Mouse (Mus musculus): Measurements from ENCODE around the gene Htr6.

Gene Htr6

GRCm38 (mm10) chr4:139043600-139043999 lies 31.8 kb downstream of the Htr6 start:
- no peak for DNase-seq

- DNase-seq, result no peak
Measured at GRCm38 (mm10) chr4:139042611-139043010, 32.8 kb downstream of the Htr6 start.

GRCm38 (mm10) chr4:139040084-139040839 lies 35.1 kb downstream of the Htr6 start:
- no peak for DNase-seq

GRCm38 (mm10) chr4:139037795-139038607 lies 37.4 kb downstream of the Htr6 start:
- no peak for DNase-seq

- no peak for DNase-seq
Measured at GRCm38 (mm10) chr4:139035799-139036198, 39.6 kb downstream of the Htr6 start.

- DNase-seq, result no peak
Measured at GRCm38 (mm10) chr4:139034942-139035341, 40.4 kb downstream of the Htr6 start.

- no peak for DNase-seq
Measured at GRCm38 (mm10) chr4:139034540-139034939, 40.8 kb downstream of the Htr6 start.

- no peak for DNase-seq
Measured at GRCm38 (mm10) chr4:139034010-139034367, 41.4 kb downstream of the Htr6 start.

- DNase-seq, result no peak
Measured at GRCm38 (mm10) chr4:139033263-139034009, 41.9 kb downstream of the Htr6 start.

GRCm38 (mm10) chr4:139032521-139032920 lies 42.8 kb downstream of the Htr6 start:
- DNase-seq, result no peak

- DNase-seq, result no peak
Measured at GRCm38 (mm10) chr4:139030675-139031074, 44.7 kb downstream of the Htr6 start.

GRCm38 (mm10) chr4:139024379-139024778 lies 51.0 kb downstream of the Htr6 start:
- DNase-seq, result no peak

- no peak for DNase-seq
Measured at GRCm38 (mm10) chr4:139020385-139020784, 55.0 kb downstream of the Htr6 start.

GRCm38 (mm10) chr4:139019413-139019812 lies 56.0 kb downstream of the Htr6 start:
- no peak for DNase-seq

- DNase-seq, result no peak
Measured at GRCm38 (mm10) chr4:139018976-139019375, 56.4 kb downstream of the Htr6 start.

GRCm38 (mm10) chr4:139018388-139018787 lies 57.0 kb downstream of the Htr6 start:
- no peak for DNase-seq

GRCm38 (mm10) chr4:139014793-139015192 lies 60.6 kb downstream of the Htr6 start:
- no peak for DNase-seq

GRCm38 (mm10) chr4:139013281-139013680 lies 62.1 kb downstream of the Htr6 start:
- DNase-seq, result no peak

GRCm38 (mm10) chr4:139011201-139011702 lies 64.1 kb downstream of the Htr6 start:
- no peak for DNase-seq

Data from right cerebral cortex, postnatal 25 days (tissue).